Mouse (Mus musculus) liver, adult 2 months (tissue): Measurements from ENCODE around the gene Lypd3.

ENCODE experiments used
- CTCF ChIP-seq: fragments of 200-500 bp; IDR thresholded peaks from 2 replicates; pipeline ENCODE4 v1.5.1; 2011; ENCODE audit warnings: low read depth, low read length, control low read depth
- POLR2A ChIP-seq: fragments of 200-500 bp; IDR thresholded peaks from 2 replicates; pipeline ENCODE4 v1.6.1; 2011; ENCODE audit warnings: low read length, control low read depth; ENCODE audit not compliant: insufficient read depth; ENCODE audit errors: extremely low read depth

GRCm38 (mm10) chr7:24608017-24608416, 28.3 kb upstream of the Lypd3 start:
- no peak for TF ChIP-seq CTCF
- no peak for TF ChIP-seq POLR2A
